In genomic region chr13:53923721-53924374, GRCm38 (mm10) we compare ENCODE assay signal across 24 mouse cellular contexts.
"Had no signal": no experiment of that assay in that cellular context is flagged by ENCODE, and none has a peak within 500 bp of the region (broad histone marks: within the 10 kb centered on the region; RNA-seq: fewer than 3 reads in every experiment).

No protein-coding gene starts in this region.

- H3K9ac ChIP-seq: heart, embryonic 12.5 days; hindbrain, embryonic 13.5 days; hindbrain, embryonic 15.5 days; kidney, embryonic 15.5 days; limb, embryonic 13.5 days; limb, embryonic 15.5 days; liver, embryonic 12.5 days; liver, embryonic 14.5 days had no signal

- H3K4me2 ChIP-seq: heart, embryonic 12.5 days; hindbrain, embryonic 13.5 days; hindbrain, embryonic 15.5 days; kidney, embryonic 15.5 days; limb, embryonic 13.5 days; limb, embryonic 15.5 days; liver, embryonic 12.5 days had no signal

- H3K27ac ChIP-seq: hindbrain, embryonic 13.5 days; hindbrain, embryonic 15.5 days; hindbrain, postnatal 0 days; kidney, embryonic 15.5 days; kidney, postnatal 0 days; limb, embryonic 13.5 days; limb, embryonic 15.5 days; liver, embryonic 12.5 days; liver, embryonic 14.5 days had no signal

- H3K27me3 ChIP-seq: heart, embryonic 12.5 days; hindbrain, embryonic 13.5 days; hindbrain, embryonic 15.5 days; kidney, embryonic 15.5 days; limb, embryonic 13.5 days; limb, embryonic 15.5 days; liver, embryonic 12.5 days had no signal

- H3K4me1 ChIP-seq: limb, embryonic 13.5 days; limb, embryonic 15.5 days had no signal

- H3K9me3 ChIP-seq: heart, embryonic 12.5 days; hindbrain, embryonic 13.5 days; hindbrain, embryonic 15.5 days; kidney, embryonic 15.5 days; limb, embryonic 13.5 days; limb, embryonic 15.5 days; liver, embryonic 12.5 days had no signal

- ATAC-seq: hindbrain, postnatal 0 days; intestine, embryonic 16.5 days; liver, embryonic 12.5 days had no signal

- H3K36me3 ChIP-seq: heart, embryonic 12.5 days; hindbrain, embryonic 13.5 days; hindbrain, embryonic 15.5 days; kidney, embryonic 15.5 days; limb, embryonic 13.5 days; limb, embryonic 15.5 days; liver, embryonic 12.5 days had no signal

- DNase-seq: gastrocnemius, postnatal 14 days; gastrocnemius, postnatal 36 days; heart, adult 18-20 months; heart, postnatal 10 days; kidney, adult 11 months; kidney, adult 2 months; kidney, adult 9 months; kidney, postnatal 14 days; kidney, postnatal 36 days; layer of hippocampus, adult 9-11 months; layer of hippocampus, postnatal 36 days; left cerebral cortex, postnatal 4 days; lung, adult 18-20 months had no signal

- H3K4me3 ChIP-seq: heart, embryonic 12.5 days; hindbrain, embryonic 13.5 days; hindbrain, embryonic 15.5 days; kidney, embryonic 15.5 days; limb, embryonic 13.5 days; limb, embryonic 15.5 days; liver, embryonic 12.5 days had no signal
